Mouse (Mus musculus) testis, postnatal 14 days (tissue): ENCODE results near the gene Slc4a2.
A peak's percentile ranks its signal among the peaks of the same experiment; 100 is the strongest.

Source experiments
- DNase-seq: peaks from one replicate; pipeline ENCODE4 v3.0.0; 2021; ENCODE audit warnings: low spot score

Slc4a2 gene

GRCm38 (mm10) chr5:24466762-24467161 is 43.1 kb downstream of the Slc4a2 start:
- DNase-seq = no peak

GRCm38 (mm10) chr5:24470600-24470999 is 47.0 kb downstream of the Slc4a2 start:
- peak; percentile 49 for DNase-seq

- DNase-seq = no peak
Observed at GRCm38 (mm10) chr5:24472884-24473619, 49.4 kb downstream of the Slc4a2 start.

GRCm38 (mm10) chr5:24474025-24474722 is 50.5 kb downstream of the Slc4a2 start:
- DNase-seq = no peak

- DNase-seq = peak; percentile 60
Observed at GRCm38 (mm10) chr5:24474723-24475261, 51.2 kb downstream of the Slc4a2 start.

- DNase-seq = peak; percentile 82
Observed at GRCm38 (mm10) chr5:24475476-24476241, 52.0 kb downstream of the Slc4a2 start.

GRCm38 (mm10) chr5:24477909-24478308 is 54.3 kb downstream of the Slc4a2 start:
- no peak for DNase-seq

GRCm38 (mm10) chr5:24481647-24482046 is 58.0 kb downstream of the Slc4a2 start:
- peak; percentile 59 for DNase-seq

GRCm38 (mm10) chr5:24482247-24483079 is 58.8 kb downstream of the Slc4a2 start:
- DNase-seq = no peak

GRCm38 (mm10) chr5:24483326-24483725 is 59.7 kb downstream of the Slc4a2 start:
- DNase-seq = no peak

GRCm38 (mm10) chr5:24484963-24485362 is 61.3 kb downstream of the Slc4a2 start:
- DNase-seq = no peak

- peak; percentile 65 for DNase-seq
Observed at GRCm38 (mm10) chr5:24486097-24486496, 62.5 kb downstream of the Slc4a2 start.

- no peak for DNase-seq
Observed at GRCm38 (mm10) chr5:24486738-24487137, 63.1 kb downstream of the Slc4a2 start.

- no peak for DNase-seq
Observed at GRCm38 (mm10) chr5:24490413-24490920, 66.8 kb downstream of the Slc4a2 start.
